Mouse (Mus musculus) testis, adult 2 months (tissue): ENCODE results near the gene Grik5. TPM values are rescaled to one million over a fixed set of nuclear protein-coding genes. Genes with fewer than 3 reads are reported as not detected.

Source experiments
- H3K27ac ChIP-seq: fragments of 200-500 bp; 2 replicates; pipeline ENCODE4 v1.5.1; 2012; ENCODE audit warnings: low read depth, low read length; ENCODE audit not compliant: control insufficient read depth, insufficient read depth
- H3K27me3 ChIP-seq: fragments of 200-500 bp; 2 replicates; pipeline ENCODE4 v1.6.1; 2012; ENCODE audit warnings: mild to moderate bottlenecking, low read length, moderate library complexity; ENCODE audit not compliant: control insufficient read depth, insufficient read depth
- H3K36me3 ChIP-seq: fragments of 200-500 bp; 2 replicates; pipeline ENCODE4 v1.6.1; 2012; ENCODE audit warnings: mild to moderate bottlenecking, low read length; ENCODE audit not compliant: control insufficient read depth, insufficient read depth
- H3K4me1 ChIP-seq: fragments of 200-500 bp; 2 replicates; pipeline ENCODE4 v1.6.1; 2012; ENCODE audit warnings: low read length; ENCODE audit not compliant: control insufficient read depth, insufficient read depth
- H3K4me3 ChIP-seq: fragments of 200-500 bp; 2 replicates; pipeline ENCODE4 v1.5.1; 2012; ENCODE audit warnings: low read depth, mild to moderate bottlenecking, low read length, moderate library complexity, mixed read lengths; ENCODE audit not compliant: control insufficient read depth
- CTCF ChIP-seq: fragments of 200-500 bp; IDR thresholded peaks from 2 replicates; pipeline ENCODE4 v1.5.1; 2012; ENCODE audit warnings: low read depth, mild to moderate bottlenecking, inconsistent platforms, low read length, moderate library complexity; ENCODE audit not compliant: control insufficient read depth, insufficient read depth, insufficient replicate concordance
- POLR2A ChIP-seq: fragments of 200-500 bp; IDR thresholded peaks from 2 replicates; pipeline ENCODE4 v1.6.1; 2012; ENCODE audit warnings: low read depth, mild to moderate bottlenecking, inconsistent platforms, low read length, moderate library complexity; ENCODE audit not compliant: control insufficient read depth
- polyA plus RNA-seq: library from polyadenylated mRNA; depleted of rRNA; stranded (reverse); fragments of >200 nt; gene quantifications from 2 replicates; pipeline ENCODE4 v1.2.3, GENCODE M21; 2012

Grik5 gene
- polyA plus RNA-seq, 1 experiment: 83.7 TPM

DNA sequence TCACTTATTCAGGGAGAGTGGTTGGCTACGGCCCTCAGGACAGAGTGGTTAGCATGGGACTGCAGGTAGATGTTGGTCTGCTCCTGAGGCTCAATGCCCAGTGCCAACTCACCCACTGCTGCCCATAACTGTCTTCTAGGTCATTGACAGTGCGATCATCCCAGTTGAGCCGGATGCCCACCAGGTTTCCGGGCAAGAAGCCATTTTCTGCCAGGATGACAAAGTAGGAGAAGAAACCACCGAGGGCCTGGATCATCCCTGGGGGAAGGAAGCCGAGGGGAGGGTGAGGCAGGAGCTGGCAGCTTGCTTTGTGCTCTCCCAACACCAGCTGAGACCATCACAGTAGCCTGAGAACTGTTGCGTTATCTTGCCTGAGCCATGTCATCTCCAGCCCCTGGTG lies 91.7 kb downstream of the Grik5 start:
- Histone ChIP-seq H3K27ac (no peak overlapping the region), H3K27me3 (no peaks in the 10 kb centered on the region), H3K36me3 (no peaks in the 10 kb centered on the region), H3K4me1 (no peaks in the 10 kb centered on the region), H3K4me3 (no peak overlapping the region)
- TF ChIP-seq POLR2A (no peak), CTCF (no peak)

DNA sequence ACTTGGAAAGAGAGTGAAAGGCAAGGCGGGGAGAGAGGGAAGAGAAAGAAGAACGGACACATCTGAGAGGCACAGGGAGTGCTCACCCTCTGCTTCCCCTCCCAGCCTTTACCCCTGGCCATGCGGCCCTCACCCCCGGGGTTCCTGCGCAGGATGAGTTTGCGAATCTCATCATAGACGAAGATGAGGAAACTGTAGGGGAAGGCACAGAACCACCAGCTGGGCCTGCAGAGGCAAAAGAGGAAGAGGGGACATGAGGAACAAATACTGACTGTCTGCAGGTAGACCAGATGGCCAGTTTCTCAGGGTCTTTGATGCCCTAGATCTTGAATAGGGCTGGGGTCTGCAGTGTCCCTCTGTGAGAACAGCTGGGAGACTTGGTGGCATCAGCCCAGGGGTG lies 93.4 kb downstream of the Grik5 start:
- Histone ChIP-seq H3K4me3 (no peak overlapping the region), H3K4me1 (peaks cover 2% of the 10 kb centered on the region), H3K36me3 (no peaks in the 10 kb centered on the region), H3K27ac (no peak overlapping the region), H3K27me3 (no peaks in the 10 kb centered on the region)
- TF ChIP-seq CTCF: no peak
- no peak for TF ChIP-seq POLR2A

GRCm38 (mm10) chr7:24974893-24975595 lies 97.1 kb downstream of the Grik5 start:
- Histone ChIP-seq H3K4me3 (no peak overlapping the region), H3K36me3 (no peaks in the 10 kb centered on the region), H3K4me1 (peaks cover 9% of the 10 kb centered on the region), H3K27ac (no peak overlapping the region), H3K27me3 (no peaks in the 10 kb centered on the region)
- no peak for TF ChIP-seq POLR2A
- peak; percentile 26; the same call in 1 of the 2 replicates for TF ChIP-seq CTCF

GRCm38 (mm10) chr7:24973902-24974301 lies 98.2 kb downstream of the Grik5 start:
- Histone ChIP-seq H3K27me3 (no peaks in the 10 kb centered on the region), H3K27ac (no peak overlapping the region), H3K4me3 (no peak overlapping the region), H3K4me1 (peaks cover 9% of the 10 kb centered on the region), H3K36me3 (no peaks in the 10 kb centered on the region; the same call in 1 of the 2 replicates)
- TF ChIP-seq CTCF (no peak), POLR2A (no peak)

DNA sequence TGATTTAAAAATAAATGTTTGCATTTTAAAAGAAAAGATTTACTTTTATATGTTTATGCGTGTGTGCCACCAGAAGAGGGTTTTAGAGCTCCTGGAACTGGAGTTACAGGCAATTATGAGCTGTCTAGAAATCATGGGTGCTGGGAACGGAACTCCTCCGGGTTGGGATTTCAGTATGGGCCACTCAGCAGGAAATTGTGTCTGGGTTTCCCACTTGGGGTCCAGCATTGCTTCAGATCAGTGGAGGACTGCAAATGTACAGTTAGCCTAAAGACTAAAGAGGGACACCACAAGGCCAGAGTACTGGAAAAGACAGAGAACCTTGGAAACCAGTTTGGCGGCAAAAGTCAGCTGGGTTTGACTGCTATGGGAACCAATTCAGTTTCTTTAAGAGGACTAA lies 98.9 kb downstream of the Grik5 start:
- no peaks in the 10 kb centered on the region for H3K27me3 ChIP-seq
- no peak overlapping the region for H3K4me3 ChIP-seq
- no peak overlapping the region for H3K27ac ChIP-seq
- TF ChIP-seq CTCF (no peak), POLR2A (no peak)
- H3K36me3 ChIP-seq: no peaks in the 10 kb centered on the region; the same call in 1 of the 2 replicates
- H3K4me1 ChIP-seq: peaks cover 9% of the 10 kb centered on the region

DNA sequence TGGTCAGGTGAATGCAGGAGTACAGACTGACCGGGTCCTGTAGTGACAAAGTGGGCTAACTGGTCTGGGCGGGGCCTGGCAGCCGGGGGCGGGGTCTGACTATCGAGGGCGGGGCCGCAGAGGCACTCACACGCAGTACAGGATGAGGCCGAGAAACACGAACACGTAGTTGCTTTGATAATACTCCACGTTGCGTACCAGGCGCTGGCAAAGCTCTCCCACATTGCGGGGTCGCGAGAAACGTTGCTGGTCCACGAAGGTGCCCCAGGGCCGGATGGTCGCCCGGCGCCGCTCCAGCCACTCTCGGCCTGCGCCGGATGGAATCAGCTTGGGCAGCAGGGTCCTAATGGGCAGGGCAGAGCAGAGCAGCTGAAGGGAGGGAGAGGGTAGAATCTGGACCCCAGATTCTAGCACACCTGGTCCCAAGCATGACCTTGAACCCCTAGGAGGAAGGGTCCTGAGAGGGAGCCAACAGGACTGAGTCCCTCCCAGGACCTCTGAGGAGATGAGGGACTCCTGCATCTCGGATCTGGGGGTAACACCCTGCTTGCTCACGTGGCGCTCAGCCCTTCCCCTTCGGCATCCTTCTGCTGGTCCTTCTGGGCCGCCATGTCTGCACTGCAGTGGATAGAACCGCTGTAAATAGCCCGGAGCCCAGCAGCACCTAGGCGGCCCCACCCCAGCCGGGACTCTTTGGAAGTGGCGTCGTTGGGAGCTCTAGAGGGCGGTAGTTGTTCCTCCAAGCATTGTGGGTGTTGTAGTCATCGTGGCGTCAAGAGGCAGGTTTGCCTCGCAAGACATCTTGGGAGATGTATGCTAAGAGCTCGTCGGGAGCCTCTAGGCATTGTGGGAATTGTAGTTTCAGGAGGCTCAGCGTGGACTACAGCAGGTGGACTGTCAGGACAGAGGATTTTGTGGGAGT lies 99.9 kb downstream of the Grik5 start, which contains the start of gene Rabac1:
Gene Rabac1 (minus strand): TSS at position 783 of the 922 bp plus-strand sequence.
- Histone ChIP-seq H3K36me3 (no peaks in the 10 kb centered on the region; the same call in 1 of the 2 replicates), H3K4me3 (peak within 1 kb of the TSS; percentile 93), H3K27me3 (no peaks in the 10 kb centered on the region), H3K27ac (peak within 1 kb of the TSS; percentile 93), H3K4me1 (peaks cover 9% of the 10 kb centered on the region)
- peak; percentile 73 for TF ChIP-seq POLR2A
- TF ChIP-seq CTCF: peak; percentile 5; the same call in 1 of the 2 replicates

DNA sequence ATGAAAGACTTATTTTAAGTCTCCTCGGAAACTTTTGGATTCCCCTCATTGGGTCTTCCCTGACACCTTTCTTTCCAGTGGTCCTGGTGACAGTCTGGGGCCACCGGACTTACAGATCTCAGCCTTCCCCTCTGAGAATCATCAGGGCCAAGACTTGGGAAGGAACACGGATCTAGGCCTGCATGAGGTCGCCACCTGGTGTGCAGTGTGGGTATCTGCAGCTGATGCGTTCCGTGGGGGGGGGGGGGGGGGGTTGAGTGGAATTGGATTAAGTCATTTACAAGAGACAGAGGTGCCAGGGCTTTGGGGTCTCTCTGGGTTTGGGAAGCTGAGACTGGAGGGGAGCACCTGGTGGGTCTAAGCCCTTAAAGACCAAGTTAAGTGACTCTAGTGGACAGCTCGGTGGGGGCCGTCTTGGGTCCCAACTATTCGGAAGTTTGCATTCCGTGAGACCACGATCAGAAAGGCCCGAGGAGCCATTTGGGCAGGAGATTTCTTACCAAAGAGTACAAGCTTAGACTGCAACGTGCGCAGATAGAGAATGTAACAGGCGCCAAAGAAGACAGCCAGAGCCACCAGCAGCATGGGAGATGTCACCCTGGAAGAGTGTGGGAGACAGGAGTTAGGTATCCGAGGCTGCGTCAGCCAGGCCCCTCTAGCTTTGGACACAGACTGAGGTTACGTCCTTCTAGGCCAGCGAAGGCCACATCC lies 100.7 kb downstream of the Grik5 start:
- Histone ChIP-seq H3K36me3 (no peaks in the 10 kb centered on the region; the same call in 1 of the 2 replicates), H3K27me3 (no peaks in the 10 kb centered on the region), H3K4me1 (peaks cover 9% of the 10 kb centered on the region), H3K4me3 (peak overlapping the region; percentile 93), H3K27ac (peak overlapping the region; percentile 22; the same call in 1 of the 2 replicates)
- no peak for TF ChIP-seq POLR2A
- peak; percentile 74; the same call in 1 of the 2 replicates for TF ChIP-seq CTCF
